Mouse (Mus musculus) ES-E14 (cell line): ENCODE results near the gene Col23a1. TPM values are rescaled to one million over a fixed set of nuclear protein-coding genes. Genes with fewer than 3 reads are reported as not detected.

Experiments
- DNase-seq: peaks from one replicate; pipeline ENCODE4 v3.0.0-alpha.2; 2013; ENCODE audit warnings: low read depth, low spot score
- H3K27ac ChIP-seq: 2 replicates; pipeline ENCODE4 v1.5.1; 2012; ENCODE audit warnings: low read depth, mild to moderate bottlenecking, low read length, moderate library complexity, mixed read lengths; ENCODE audit not compliant: poor library complexity, insufficient read depth, severe bottlenecking
- H3K36me3 ChIP-seq: 2 replicates; pipeline ENCODE4 v1.6.1; 2012; ENCODE audit warnings: mild to moderate bottlenecking, low read length, moderate library complexity, mixed read lengths; ENCODE audit not compliant: control insufficient read depth, poor library complexity, insufficient read depth, severe bottlenecking
- H3K4me1 ChIP-seq, 2 experiments: fragments of 150-350 bp in 1 of 2; sonication (generic) in 1 of 2; 2 replicates each; pipeline ENCODE4 v1.6.1; 2012; ENCODE audit warnings: low read length in 2 of 2, mild to moderate bottlenecking in 1 of 2, mixed read lengths in 1 of 2; ENCODE audit not compliant: control insufficient read depth in 2 of 2, insufficient read depth in 2 of 2, poor library complexity in 1 of 2
- H3K4me3 ChIP-seq, 2 experiments: fragments of 150-350 bp in 1 of 2; sonication (generic) in 1 of 2; 2 replicates each; pipeline ENCODE4 v1.5.1; 2012; ENCODE audit warnings: low read length in 2 of 2, low read depth in 1 of 2, mild to moderate bottlenecking in 1 of 2, mixed read lengths in 1 of 2; ENCODE audit not compliant: insufficient read depth in 1 of 2, poor library complexity in 1 of 2, severe bottlenecking in 1 of 2
- H3K9ac ChIP-seq: 2 replicates; pipeline ENCODE4 v1.6.1; 2012; ENCODE audit warnings: low read depth, mild to moderate bottlenecking, low read length, mixed read lengths; ENCODE audit not compliant: poor library complexity, insufficient read depth, severe bottlenecking
- H3K9me3 ChIP-seq: fragments of 150-350 bp; sonication (generic); 2 replicates; pipeline ENCODE4 v1.6.1; 2012; ENCODE audit warnings: low read depth, mild to moderate bottlenecking, low read length; ENCODE audit not compliant: control insufficient read depth, insufficient read depth
- CHD2 ChIP-seq: IDR thresholded peaks from 2 replicates; pipeline ENCODE4 v1.6.1; 2014; ENCODE audit warnings: mild to moderate bottlenecking, low read depth, low read length, inconsistent platforms
- HCFC1 ChIP-seq: IDR thresholded peaks from 2 replicates; pipeline ENCODE4 v1.6.1; 2012; ENCODE audit warnings: low read length, inconsistent platforms, borderline replicate concordance; ENCODE audit not compliant: insufficient read depth
- MAFK ChIP-seq: IDR thresholded peaks from 2 replicates; pipeline ENCODE4 v1.6.1; 2014; ENCODE audit warnings: mild to moderate bottlenecking, low read depth, low read length, inconsistent platforms; ENCODE audit not compliant: insufficient read depth
- ZC3H11A ChIP-seq: IDR thresholded peaks from 2 replicates; pipeline ENCODE4 v1.6.1; 2012; ENCODE audit warnings: low read depth, mild to moderate bottlenecking, inconsistent platforms, low read length, borderline replicate concordance
- ZNF384 ChIP-seq: IDR thresholded peaks from 2 replicates; pipeline ENCODE4 v1.6.1; 2012; ENCODE audit warnings: low read depth, low read length, inconsistent platforms
- in situ Hi-C, 2 experiments: fragments of 600-800 bp; cut with MboI; formaldehyde crosslinking; loops; one replicate each; pipeline ENCODE4 v1.15.1; 2025; ENCODE audit warnings: low sequenced_read_pairs in 2 of 2, inconsistent platforms in 1 of 2; ENCODE audit not compliant: unreplicated experiment in 2 of 2
- total RNA-seq: library from RNA; depleted of rRNA; stranded (reverse); fragments of 300-350 nt; gene quantifications from 2 replicates; pipeline ENCODE4 v1.2.3, GENCODE M21; 2012

Col23a1 gene
- total RNA-seq, 1 experiment: 0.40 TPM

DNA sequence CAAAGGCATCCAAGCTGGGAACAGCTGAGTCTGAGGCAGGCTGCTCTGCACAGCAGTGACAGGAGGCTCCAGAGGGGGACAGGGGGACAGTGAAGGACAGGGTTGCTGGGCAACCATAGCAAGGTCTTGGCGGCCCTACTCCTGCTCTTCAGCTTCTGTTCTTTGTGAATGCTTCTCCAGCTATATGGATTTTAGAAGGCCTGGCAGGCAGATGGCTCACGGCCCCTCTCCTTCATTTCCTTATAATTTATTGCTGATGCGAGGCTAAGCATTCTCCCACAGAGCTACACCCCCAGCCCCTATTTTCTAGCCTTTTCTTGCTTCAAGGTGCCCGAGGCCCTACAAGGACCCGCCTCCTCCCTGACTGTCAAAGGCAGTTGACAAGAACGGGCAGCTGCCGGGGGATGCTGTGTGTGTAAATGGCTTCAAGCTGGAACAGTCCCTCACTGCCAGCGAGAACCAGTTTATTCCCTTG, 169.9 kb downstream of the Col23a1 start:
- Histone ChIP-seq H3K36me3 (no peaks in the 10 kb centered on the region), H3K4me3 (no peak overlapping the region), H3K4me1 (no peaks in the 10 kb centered on the region), H3K9me3 (no peaks in the 10 kb centered on the region), H3K27ac (no peak overlapping the region), H3K9ac (no peak overlapping the region)
- no peak for DNase-seq
- in situ Hi-C loops: no loop called here
- TF ChIP-seq ZNF384 (no peak), ZC3H11A (no peak), CHD2 (no peak), HCFC1 (no peak), MAFK (no peak)

GRCm38 (mm10) chr11:51468737-51469136, 179.0 kb downstream of the Col23a1 start:
- DNase-seq: no peak
- H3K36me3 ChIP-seq: no peaks in the 10 kb centered on the region
- no peaks in the 10 kb centered on the region for H3K4me1 ChIP-seq
- in situ Hi-C loops: no loop called here
- no peaks in the 10 kb centered on the region for H3K9me3 ChIP-seq
- no peak for TF ChIP-seq CHD2
- no peak for TF ChIP-seq ZNF384
- TF ChIP-seq HCFC1: no peak
- TF ChIP-seq MAFK: no peak
- no peak for TF ChIP-seq ZC3H11A
- no peak overlapping the region for H3K9ac ChIP-seq
- no peak overlapping the region for H3K4me3 ChIP-seq
- no peak overlapping the region; the same call in 1 of the 2 replicates for H3K27ac ChIP-seq

- Histone ChIP-seq H3K4me3 (no peak overlapping the region), H3K9ac (no peak overlapping the region), H3K4me1 (no peaks in the 10 kb centered on the region), H3K36me3 (no peaks in the 10 kb centered on the region), H3K27ac (no peak overlapping the region), H3K9me3 (no peaks in the 10 kb centered on the region)
- in situ Hi-C loops: no loop called here
- TF ChIP-seq ZC3H11A: no peak
- TF ChIP-seq ZNF384: no peak
- TF ChIP-seq MAFK: no peak
- no peak for TF ChIP-seq CHD2
- TF ChIP-seq HCFC1: no peak
- no peak for DNase-seq
These were observed 179.7 kb downstream of the Col23a1 start for GRCm38 (mm10) chr11:51469341-51469831.

DNA sequence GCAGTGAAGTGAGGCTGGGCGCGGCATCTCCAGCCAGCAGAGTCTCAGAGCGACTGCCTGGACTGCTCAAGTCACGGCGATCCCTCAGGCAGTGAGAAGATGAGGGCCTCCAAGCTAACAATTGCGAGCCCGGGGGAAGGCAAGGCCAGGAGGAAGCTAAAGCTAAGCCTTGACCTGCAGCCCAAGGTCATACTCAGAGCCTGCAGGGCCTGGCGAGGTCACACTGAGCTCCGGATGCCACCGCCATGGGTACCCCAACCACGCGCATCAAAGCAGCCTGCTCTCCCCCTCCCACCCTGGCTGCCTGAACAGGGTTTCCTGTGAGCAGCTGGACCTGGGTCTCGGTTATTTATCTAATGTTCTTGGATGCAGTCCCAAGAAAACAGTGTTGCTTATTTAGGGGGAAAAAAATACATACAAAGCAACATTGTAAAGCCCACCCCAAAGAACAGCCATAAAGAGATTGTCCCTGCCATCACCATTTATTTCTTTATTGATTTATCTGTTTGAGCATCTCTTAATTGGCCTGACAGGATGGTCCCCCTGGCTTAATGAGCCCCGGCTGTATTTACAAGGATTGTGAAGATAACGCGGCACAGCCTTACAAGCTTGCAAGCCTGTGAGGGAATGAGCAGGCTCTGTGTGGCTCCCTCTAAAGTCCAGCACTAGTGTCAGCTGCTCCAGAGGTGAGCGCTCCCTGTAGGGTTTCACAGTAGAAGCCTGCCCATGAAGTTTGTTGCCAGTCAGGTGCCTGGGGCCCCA, 180.8 kb downstream of the Col23a1 start:
- no peak overlapping the region for H3K4me3 ChIP-seq
- no peaks in the 10 kb centered on the region for H3K4me1 ChIP-seq
- H3K9me3 ChIP-seq: no peaks in the 10 kb centered on the region
- no peak overlapping the region for H3K9ac ChIP-seq
- TF ChIP-seq ZNF384 (no peak), MAFK (no peak), HCFC1 (no peak), ZC3H11A (no peak), CHD2 (no peak)
- in situ Hi-C loops: no loop called here
- DNase-seq: no peak
- no peaks in the 10 kb centered on the region for H3K36me3 ChIP-seq
- H3K27ac ChIP-seq: no peak overlapping the region; the same call in 1 of the 2 replicates
